Mouse (Mus musculus): ENCODE results near the gene Iqschfp. TPM values are rescaled to one million over a fixed set of nuclear protein-coding genes. Genes with fewer than 3 reads are reported as not detected.

Iqschfp gene
- polyA plus RNA-seq, 1 experiment from 2014 or later, result 4.7 TPM

- Histone ChIP-seq H3K27ac (ENCODE audit: low read depth, low read length) (no peak overlapping the region), H3K4me3 (ENCODE audit: low read depth, low read length) (no peak overlapping the region), H3K4me1 (ENCODE audit: control insufficient read depth, insufficient read depth, low read length) (no peaks in the 10 kb centered on the region), H3K27me3 (ENCODE audit: control insufficient read depth, insufficient read depth, low read length) (no peaks in the 10 kb centered on the region), H3K36me3 (ENCODE audit: control insufficient read depth, insufficient read depth, low read length) (no peaks in the 10 kb centered on the region), H3K9ac (replicated peaks; ENCODE audit: low read depth, low read length) (no peak overlapping the region), H3K4me2 (ENCODE audit: low read depth, low read length) (no peak overlapping the region), H3K9me3 (ENCODE audit: control insufficient read depth, low read length) (no peaks in the 10 kb centered on the region)
- WGBS, result 93% methylated on average over 2 of the region's 2 CpGs
- ATAC-seq (ENCODE audit: low read depth), result no peak
Observed at GRCm38 (mm10) chr3:67974340-67974998, 82.4 kb downstream of the Iqschfp start.

GRCm38 (mm10) chr3:67980006-67980405, 88.0 kb downstream of the Iqschfp start:
- Histone ChIP-seq H3K9me3 (ENCODE audit: control insufficient read depth, low read length) (no peaks in the 10 kb centered on the region), H3K4me2 (ENCODE audit: low read depth, low read length) (no peak overlapping the region), H3K27me3 (ENCODE audit: control insufficient read depth, insufficient read depth, low read length) (no peaks in the 10 kb centered on the region), H3K27ac (ENCODE audit: low read depth, low read length) (no peak overlapping the region), H3K9ac (replicated peaks; ENCODE audit: low read depth, low read length) (no peak overlapping the region), H3K4me1 (ENCODE audit: control insufficient read depth, insufficient read depth, low read length) (no peaks in the 10 kb centered on the region), H3K4me3 (ENCODE audit: low read depth, low read length) (no peak overlapping the region), H3K36me3 (ENCODE audit: control insufficient read depth, insufficient read depth, low read length) (no peaks in the 10 kb centered on the region)
- 89% methylated on average over 1 of the region's 1 CpGs for WGBS
- no peak for ATAC-seq (ENCODE audit: low read depth)

GRCm38 (mm10) chr3:67983329-67983728, 91.3 kb downstream of the Iqschfp start:
- H3K9me3 ChIP-seq (ENCODE audit: control insufficient read depth, low read length), result no peaks in the 10 kb centered on the region
- no peaks in the 10 kb centered on the region for H3K4me1 ChIP-seq (ENCODE audit: control insufficient read depth, insufficient read depth, low read length)
- WGBS, result 68% methylated on average over 12 of the region's 12 CpGs
- ATAC-seq (ENCODE audit: low read depth), result no peak
- no peak overlapping the region for H3K9ac ChIP-seq (replicated peaks; ENCODE audit: low read depth, low read length)
- no peak overlapping the region for H3K4me3 ChIP-seq (ENCODE audit: low read depth, low read length)
- no peaks in the 10 kb centered on the region for H3K36me3 ChIP-seq (ENCODE audit: control insufficient read depth, insufficient read depth, low read length)
- H3K27ac ChIP-seq (ENCODE audit: low read depth, low read length), result no peak overlapping the region
- H3K27me3 ChIP-seq (ENCODE audit: control insufficient read depth, insufficient read depth, low read length), result no peaks in the 10 kb centered on the region
- H3K4me2 ChIP-seq (ENCODE audit: low read depth, low read length), result no peak overlapping the region

GRCm38 (mm10) chr3:68002415-68002814, 110.4 kb downstream of the Iqschfp start:
- no peak overlapping the region for H3K27ac ChIP-seq (ENCODE audit: low read depth, low read length)
- no peak for ATAC-seq (ENCODE audit: low read depth)
- no peak overlapping the region for H3K9ac ChIP-seq (replicated peaks; ENCODE audit: low read depth, low read length)
- H3K4me3 ChIP-seq (ENCODE audit: low read depth, low read length), result no peak overlapping the region
- no peak overlapping the region for H3K4me2 ChIP-seq (ENCODE audit: low read depth, low read length)
- no peaks in the 10 kb centered on the region for H3K36me3 ChIP-seq (ENCODE audit: control insufficient read depth, insufficient read depth, low read length)
- no peaks in the 10 kb centered on the region for H3K4me1 ChIP-seq (ENCODE audit: control insufficient read depth, insufficient read depth, low read length)
- no peaks in the 10 kb centered on the region for H3K27me3 ChIP-seq (ENCODE audit: control insufficient read depth, insufficient read depth, low read length)
- H3K9me3 ChIP-seq (ENCODE audit: control insufficient read depth, low read length), result no peaks in the 10 kb centered on the region
- WGBS, result 52% methylated on average over 4 of the region's 4 CpGs

GRCm38 (mm10) chr3:68012342-68012741, 120.3 kb downstream of the Iqschfp start:
- Histone ChIP-seq H3K27ac (ENCODE audit: low read depth, low read length) (no peak overlapping the region), H3K36me3 (ENCODE audit: control insufficient read depth, insufficient read depth, low read length) (no peaks in the 10 kb centered on the region), H3K27me3 (ENCODE audit: control insufficient read depth, insufficient read depth, low read length) (no peaks in the 10 kb centered on the region), H3K9ac (replicated peaks; ENCODE audit: low read depth, low read length) (no peak overlapping the region), H3K9me3 (ENCODE audit: control insufficient read depth, low read length) (no peaks in the 10 kb centered on the region), H3K4me2 (ENCODE audit: low read depth, low read length) (no peak overlapping the region), H3K4me1 (ENCODE audit: control insufficient read depth, insufficient read depth, low read length) (no peaks in the 10 kb centered on the region), H3K4me3 (ENCODE audit: low read depth, low read length) (no peak overlapping the region)
- no peak for ATAC-seq (ENCODE audit: low read depth)

- H3K36me3 ChIP-seq (ENCODE audit: control insufficient read depth, insufficient read depth, low read length), result no peaks in the 10 kb centered on the region
- no peaks in the 10 kb centered on the region for H3K4me1 ChIP-seq (ENCODE audit: control insufficient read depth, insufficient read depth, low read length)
- ATAC-seq (ENCODE audit: low read depth), result no peak
- H3K27ac ChIP-seq (ENCODE audit: low read depth, low read length), result no peak overlapping the region
- WGBS, result 34% methylated on average over 1 of the region's 1 CpGs
- H3K27me3 ChIP-seq (ENCODE audit: control insufficient read depth, insufficient read depth, low read length), result no peaks in the 10 kb centered on the region
- no peak overlapping the region for H3K4me3 ChIP-seq (ENCODE audit: low read depth, low read length)
- no peak overlapping the region for H3K9ac ChIP-seq (replicated peaks; ENCODE audit: low read depth, low read length)
- no peak overlapping the region for H3K4me2 ChIP-seq (ENCODE audit: low read depth, low read length)
- no peaks in the 10 kb centered on the region for H3K9me3 ChIP-seq (ENCODE audit: control insufficient read depth, low read length)
Observed at GRCm38 (mm10) chr3:68015786-68016185, 123.8 kb downstream of the Iqschfp start.

- Histone ChIP-seq H3K36me3 (ENCODE audit: control insufficient read depth, insufficient read depth, low read length) (no peaks in the 10 kb centered on the region), H3K27ac (ENCODE audit: low read depth, low read length) (no peak overlapping the region), H3K9me3 (ENCODE audit: control insufficient read depth, low read length) (no peaks in the 10 kb centered on the region), H3K4me2 (ENCODE audit: low read depth, low read length) (no peak overlapping the region), H3K4me1 (ENCODE audit: control insufficient read depth, insufficient read depth, low read length) (no peaks in the 10 kb centered on the region), H3K4me3 (ENCODE audit: low read depth, low read length) (no peak overlapping the region), H3K27me3 (ENCODE audit: control insufficient read depth, insufficient read depth, low read length) (no peaks in the 10 kb centered on the region; the same call in 1 of the 2 replicates), H3K9ac (replicated peaks; ENCODE audit: low read depth, low read length) (no peak overlapping the region)
- WGBS, result 40% methylated on average over 4 of the region's 4 CpGs
- no peak for ATAC-seq (ENCODE audit: low read depth)
Observed at GRCm38 (mm10) chr3:68019401-68019800, 127.4 kb downstream of the Iqschfp start.

- Histone ChIP-seq H3K27me3 (ENCODE audit: control insufficient read depth, insufficient read depth, low read length) (no peaks in the 10 kb centered on the region), H3K27ac (ENCODE audit: low read depth, low read length) (no peak overlapping the region), H3K36me3 (ENCODE audit: control insufficient read depth, insufficient read depth, low read length) (no peaks in the 10 kb centered on the region), H3K9me3 (ENCODE audit: control insufficient read depth, low read length) (no peaks in the 10 kb centered on the region), H3K9ac (replicated peaks; ENCODE audit: low read depth, low read length) (no peak overlapping the region), H3K4me2 (ENCODE audit: low read depth, low read length) (no peak overlapping the region), H3K4me1 (ENCODE audit: control insufficient read depth, insufficient read depth, low read length) (0 out of 2 replicates have a peak, but pooled peaks cover 5% of the 10 kb centered on the region), H3K4me3 (ENCODE audit: low read depth, low read length) (no peak overlapping the region)
- WGBS, result 17% methylated on average over 3 of the region's 3 CpGs
- ATAC-seq (ENCODE audit: low read depth), result peak; percentile 88; the same call in 1 of the 2 replicates
Observed at GRCm38 (mm10) chr3:68036097-68036496, 144.1 kb downstream of the Iqschfp start.

GRCm38 (mm10) chr3:68042951-68043350, 150.9 kb downstream of the Iqschfp start:
- no peak overlapping the region for H3K4me2 ChIP-seq (ENCODE audit: low read depth, low read length)
- H3K27me3 ChIP-seq (ENCODE audit: control insufficient read depth, insufficient read depth, low read length), result no peaks in the 10 kb centered on the region
- ATAC-seq (ENCODE audit: low read depth), result no peak
- no peaks in the 10 kb centered on the region for H3K9me3 ChIP-seq (ENCODE audit: control insufficient read depth, low read length)
- no peaks in the 10 kb centered on the region for H3K36me3 ChIP-seq (ENCODE audit: control insufficient read depth, insufficient read depth, low read length)
- H3K4me3 ChIP-seq (ENCODE audit: low read depth, low read length), result no peak overlapping the region
- no peak overlapping the region for H3K27ac ChIP-seq (ENCODE audit: low read depth, low read length)
- H3K9ac ChIP-seq (replicated peaks; ENCODE audit: low read depth, low read length), result no peak overlapping the region
- 0 out of 2 replicates have a peak, but pooled peaks cover 2% of the 10 kb centered on the region for H3K4me1 ChIP-seq (ENCODE audit: control insufficient read depth, insufficient read depth, low read length)
- WGBS, result 93% methylated on average over 2 of the region's 2 CpGs

Measured in neural tube, embryonic 14.5 days (tissue).